Mouse (Mus musculus): Measurements from ENCODE around the gene Gm49416. TPM values are rescaled to one million over a fixed set of nuclear protein-coding genes. Genes with fewer than 3 reads are reported as not detected.

Gm49416 gene
- polyA plus RNA-seq (2015; fragmentation: Nextera tagmentation; extraction: Ambion mirVana): not detected in 2 replicates

DNA sequence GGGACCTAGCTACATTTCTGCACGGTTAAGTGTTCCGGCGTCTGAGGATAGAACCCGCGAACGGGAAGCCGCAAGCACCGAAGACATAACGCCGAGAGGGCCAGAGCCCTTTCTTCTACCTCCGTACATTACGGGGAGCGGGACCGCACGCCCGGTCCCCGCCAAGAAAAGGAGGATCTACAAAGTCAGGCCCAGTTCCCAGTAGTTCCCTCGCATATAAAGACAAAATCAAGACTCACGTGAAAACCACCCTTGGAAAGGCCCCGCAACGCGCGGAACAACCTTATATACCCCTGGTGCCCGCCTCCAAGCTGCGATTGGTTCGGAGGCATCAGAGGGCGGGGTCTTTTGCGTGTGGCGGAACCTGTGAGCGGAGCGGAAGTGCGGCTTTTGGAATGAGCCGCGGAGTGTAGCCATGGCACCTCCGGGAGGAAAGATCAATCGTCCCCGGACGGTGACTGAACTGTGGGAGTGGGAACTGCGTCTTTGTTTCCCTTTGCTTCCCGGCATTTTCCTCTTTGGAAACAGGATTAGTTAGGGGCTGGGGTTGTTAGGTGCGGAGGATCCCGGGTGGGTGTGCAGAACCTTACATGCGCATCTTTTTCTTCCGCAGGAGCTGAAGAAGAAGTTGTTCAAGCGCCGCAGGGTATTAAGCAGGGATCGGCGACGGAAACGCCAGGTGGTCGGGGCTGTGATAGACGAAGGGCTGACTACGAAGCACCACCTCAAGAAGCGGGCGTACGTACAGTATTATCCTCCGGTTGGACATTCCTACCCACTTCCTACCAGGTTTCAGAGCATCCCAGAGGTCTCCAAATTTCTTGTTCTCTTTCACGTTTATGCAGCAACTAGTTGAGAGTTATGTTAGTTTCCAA lies at the start of gene Gm49416, which contains the start of gene 1810009A15Rik:
TSS of gene Gm49416 (plus strand) at position 416 of the 875 bp plus-strand sequence.
TSS of gene 1810009A15Rik (plus strand) at position 343 of the 875 bp plus-strand sequence.
- Histone ChIP-seq H3K4me2 (peak within 1 kb of the TSS; percentile 70), H3K27me3 (no peaks in the 10 kb centered on the region), H3K9ac (peak within 1 kb of the TSS; percentile 88), H3K36me3 (peaks cover 7% of the 10 kb centered on the region), H3K4me3 (peak within 1 kb of the TSS; percentile 77), H3K27ac (peak within 1 kb of the TSS; percentile 89), H3K4me1 (peaks cover 19% of the 10 kb centered on the region), H3K9me3 (no peaks in the 10 kb centered on the region)
- under 1% methylated on average over 58 of the region's 58 CpGs for WGBS
- ATAC-seq (ENCODE audit: borderline replicate concordance, extremely low read depth, low FRiP score, low TSS enrichment): peak; percentile 93

GRCm38 (mm10) chr19:8839103-8839907 lies 49.4 kb upstream of the Gm49416 start, which contains the start of gene Gng3:
Gene Gng3 (minus strand): TSS chr19:8839194.
- 62% methylated on average over 11 of the region's 11 CpGs for WGBS
- peak within 1 kb of the TSS; percentile 86 for H3K4me2 ChIP-seq
- H3K36me3 ChIP-seq: peaks cover 11% of the 10 kb centered on the region
- peaks cover 23% of the 10 kb centered on the region for H3K4me1 ChIP-seq
- H3K4me3 ChIP-seq: peak within 1 kb of the TSS; percentile 59
- no peak for ATAC-seq (ENCODE audit: borderline replicate concordance, extremely low read depth, low FRiP score, low TSS enrichment)
- peak within 1 kb of the TSS; percentile 72 for H3K9ac ChIP-seq
- H3K9me3 ChIP-seq: no peaks in the 10 kb centered on the region
- no peaks in the 10 kb centered on the region for H3K27me3 ChIP-seq
- H3K27ac ChIP-seq: peak within 1 kb of the TSS; percentile 98

GRCm38 (mm10) chr19:8839908-8840791 lies 48.6 kb upstream of the Gm49416 start:
- H3K9ac ChIP-seq: peak overlapping the region; percentile 48
- peaks cover 23% of the 10 kb centered on the region for H3K4me1 ChIP-seq
- 0 out of 2 replicates have a peak, but pooled peaks cover 5% of the 10 kb centered on the region for H3K36me3 ChIP-seq
- no peaks in the 10 kb centered on the region for H3K27me3 ChIP-seq
- H3K4me3 ChIP-seq: peak overlapping the region; percentile 53
- H3K4me2 ChIP-seq: peak overlapping the region; percentile 81
- peak; percentile 66; the same call in 1 of the 2 replicates for ATAC-seq (ENCODE audit: borderline replicate concordance, extremely low read depth, low FRiP score, low TSS enrichment)
- 27% methylated on average over 29 of the region's 29 CpGs for WGBS
- no peak overlapping the region for H3K27ac ChIP-seq
- H3K9me3 ChIP-seq: no peaks in the 10 kb centered on the region

- Histone ChIP-seq H3K9me3 (no peaks in the 10 kb centered on the region), H3K27ac (no peak overlapping the region), H3K27me3 (no peaks in the 10 kb centered on the region), H3K4me2 (peak overlapping the region; percentile 81), H3K4me1 (peaks cover 23% of the 10 kb centered on the region), H3K36me3 (peaks cover 9% of the 10 kb centered on the region), H3K4me3 (peak overlapping the region; percentile 53), H3K9ac (peak overlapping the region; percentile 48)
- no peak for ATAC-seq (ENCODE audit: borderline replicate concordance, extremely low read depth, low FRiP score, low TSS enrichment)
- WGBS: 89% methylated on average over 7 of the region's 7 CpGs
Measured at GRCm38 (mm10) chr19:8841012-8841411, 47.7 kb upstream of the Gm49416 start.

GRCm38 (mm10) chr19:8842961-8843360 lies 45.8 kb upstream of the Gm49416 start:
- no peak for ATAC-seq (ENCODE audit: borderline replicate concordance, extremely low read depth, low FRiP score, low TSS enrichment)
- Histone ChIP-seq H3K9ac (no peak overlapping the region), H3K9me3 (no peaks in the 10 kb centered on the region), H3K4me1 (peaks cover 23% of the 10 kb centered on the region), H3K4me2 (no peak overlapping the region), H3K27me3 (no peaks in the 10 kb centered on the region), H3K27ac (no peak overlapping the region), H3K36me3 (peaks cover 24% of the 10 kb centered on the region), H3K4me3 (no peak overlapping the region)
- WGBS: 83% methylated on average over 6 of the region's 6 CpGs

DNA sequence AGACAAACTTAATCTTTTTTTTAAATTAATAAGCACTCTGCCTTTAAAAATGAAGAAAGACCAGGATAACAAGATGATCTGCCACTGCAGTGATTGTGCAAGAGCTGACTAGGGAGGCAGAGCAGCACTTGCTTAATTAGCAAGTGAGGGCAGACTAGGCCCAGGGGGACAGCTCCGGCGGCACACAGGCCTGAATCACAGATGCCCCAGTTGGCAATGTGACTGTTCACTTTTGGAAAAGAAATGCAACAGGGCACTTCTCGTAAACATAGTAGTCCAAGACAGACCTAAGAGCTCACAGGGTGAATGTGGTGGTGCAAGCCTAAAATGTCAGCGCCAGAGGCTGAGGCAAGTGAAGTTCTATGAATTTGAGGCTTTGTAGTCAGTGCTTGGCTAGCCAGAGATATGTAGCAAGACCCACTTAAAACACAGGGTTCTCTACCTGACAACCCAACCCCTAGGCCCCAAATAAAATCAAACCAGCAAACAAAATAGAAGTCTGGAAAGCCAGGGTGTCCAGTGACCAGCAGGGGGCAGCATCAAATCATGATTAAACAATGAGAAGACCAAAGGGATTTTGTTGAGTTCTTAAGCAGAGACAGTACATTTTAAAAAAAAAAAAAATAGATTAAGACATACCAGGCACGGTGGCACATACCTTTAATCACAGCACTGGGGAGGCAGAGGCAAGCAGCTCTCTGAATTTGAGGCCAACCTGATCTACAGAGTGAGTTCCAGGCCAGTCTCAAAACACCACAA lies 44.2 kb upstream of the Gm49416 start:
- no peak overlapping the region for H3K9ac ChIP-seq
- H3K9me3 ChIP-seq: no peaks in the 10 kb centered on the region
- WGBS: 60% methylated on average over 5 of the region's 5 CpGs
- H3K4me1 ChIP-seq: peaks cover 10% of the 10 kb centered on the region
- ATAC-seq (ENCODE audit: borderline replicate concordance, extremely low read depth, low FRiP score, low TSS enrichment): no peak
- H3K27me3 ChIP-seq: no peaks in the 10 kb centered on the region
- no peak overlapping the region for H3K4me3 ChIP-seq
- H3K4me2 ChIP-seq: no peak overlapping the region
- H3K36me3 ChIP-seq: peaks cover 28% of the 10 kb centered on the region
- H3K27ac ChIP-seq: no peak overlapping the region

DNA sequence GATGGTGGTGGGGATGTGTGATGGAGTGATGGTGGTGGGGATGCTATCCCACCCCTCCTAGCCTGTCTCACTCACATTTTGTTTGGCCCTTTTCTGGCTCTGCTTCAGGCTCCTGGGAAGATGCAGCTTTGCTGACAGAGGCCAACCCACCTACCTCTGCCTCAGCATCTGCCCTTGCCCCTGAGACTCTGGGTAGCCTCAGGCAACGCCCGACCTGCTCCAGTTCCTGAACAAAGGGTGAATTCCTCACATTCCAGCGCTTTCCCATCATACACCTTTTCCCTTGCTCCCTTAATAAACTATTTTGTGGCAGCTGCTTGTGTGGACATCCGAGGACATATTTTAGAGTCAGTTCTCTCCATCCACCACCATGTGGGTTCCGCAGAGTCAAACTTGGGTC lies 40.4 kb upstream of the Gm49416 start:
- H3K9ac ChIP-seq: no peak overlapping the region
- no peaks in the 10 kb centered on the region for H3K9me3 ChIP-seq
- H3K27ac ChIP-seq: no peak overlapping the region
- 68% methylated on average over 5 of the region's 5 CpGs for WGBS
- peaks cover 22% of the 10 kb centered on the region for H3K36me3 ChIP-seq
- H3K27me3 ChIP-seq: no peaks in the 10 kb centered on the region
- H3K4me1 ChIP-seq: peaks cover 12% of the 10 kb centered on the region
- no peak for ATAC-seq (ENCODE audit: borderline replicate concordance, extremely low read depth, low FRiP score, low TSS enrichment)
- no peak overlapping the region for H3K4me2 ChIP-seq
- H3K4me3 ChIP-seq: no peak overlapping the region

DNA sequence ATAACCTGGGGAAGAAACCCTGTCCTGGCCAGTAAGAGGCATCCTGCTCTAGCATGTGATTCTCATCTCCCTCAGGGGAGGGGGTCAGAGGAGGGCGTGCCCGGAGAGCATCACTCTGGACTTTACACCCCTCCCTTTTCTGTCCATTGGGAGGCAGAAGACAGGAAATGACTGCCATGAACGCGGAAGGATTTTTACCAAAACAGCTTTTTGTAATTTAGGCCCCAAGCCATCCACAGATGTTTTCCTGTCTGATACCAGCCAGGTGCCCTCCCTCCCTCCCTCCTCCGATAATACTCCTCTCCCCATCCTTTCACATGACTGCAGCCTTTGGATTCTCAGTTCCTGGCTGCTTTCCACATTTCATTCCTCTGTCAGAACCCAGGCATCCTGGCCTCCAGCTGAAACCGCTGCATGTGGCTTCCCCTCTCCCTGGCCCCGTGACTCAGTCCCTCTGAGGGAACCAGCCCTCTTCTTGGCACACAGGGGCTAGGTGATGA lies 38.3 kb upstream of the Gm49416 start, which contains the start of gene Lrrn4cl:
TSS of gene Lrrn4cl (plus strand) at position 367 of the 500 bp plus-strand sequence.
- Histone ChIP-seq H3K4me2 (peak within 1 kb of the TSS; percentile 28), H3K4me3 (no peak within 1 kb of the TSS), H3K9me3 (no peaks in the 10 kb centered on the region), H3K27ac (no peak within 1 kb of the TSS; the same call in 1 of the 2 replicates), H3K4me1 (peaks cover 12% of the 10 kb centered on the region), H3K9ac (no peak within 1 kb of the TSS), H3K36me3 (peaks cover 22% of the 10 kb centered on the region), H3K27me3 (no peaks in the 10 kb centered on the region)
- peak; percentile 81 for ATAC-seq (ENCODE audit: borderline replicate concordance, extremely low read depth, low FRiP score, low TSS enrichment)
- WGBS: 25% methylated on average over 7 of the region's 7 CpGs

- Histone ChIP-seq H3K27me3 (no peaks in the 10 kb centered on the region), H3K9ac (no peak overlapping the region), H3K36me3 (peaks cover 12% of the 10 kb centered on the region), H3K27ac (no peak overlapping the region), H3K4me1 (peaks cover 12% of the 10 kb centered on the region), H3K9me3 (no peaks in the 10 kb centered on the region), H3K4me2 (no peak overlapping the region), H3K4me3 (no peak overlapping the region)
- ATAC-seq (ENCODE audit: borderline replicate concordance, extremely low read depth, low FRiP score, low TSS enrichment): no peak
- WGBS: 30% methylated on average over 7 of the region's 7 CpGs
Measured at GRCm38 (mm10) chr19:8851639-8852038, 37.1 kb upstream of the Gm49416 start.

DNA sequence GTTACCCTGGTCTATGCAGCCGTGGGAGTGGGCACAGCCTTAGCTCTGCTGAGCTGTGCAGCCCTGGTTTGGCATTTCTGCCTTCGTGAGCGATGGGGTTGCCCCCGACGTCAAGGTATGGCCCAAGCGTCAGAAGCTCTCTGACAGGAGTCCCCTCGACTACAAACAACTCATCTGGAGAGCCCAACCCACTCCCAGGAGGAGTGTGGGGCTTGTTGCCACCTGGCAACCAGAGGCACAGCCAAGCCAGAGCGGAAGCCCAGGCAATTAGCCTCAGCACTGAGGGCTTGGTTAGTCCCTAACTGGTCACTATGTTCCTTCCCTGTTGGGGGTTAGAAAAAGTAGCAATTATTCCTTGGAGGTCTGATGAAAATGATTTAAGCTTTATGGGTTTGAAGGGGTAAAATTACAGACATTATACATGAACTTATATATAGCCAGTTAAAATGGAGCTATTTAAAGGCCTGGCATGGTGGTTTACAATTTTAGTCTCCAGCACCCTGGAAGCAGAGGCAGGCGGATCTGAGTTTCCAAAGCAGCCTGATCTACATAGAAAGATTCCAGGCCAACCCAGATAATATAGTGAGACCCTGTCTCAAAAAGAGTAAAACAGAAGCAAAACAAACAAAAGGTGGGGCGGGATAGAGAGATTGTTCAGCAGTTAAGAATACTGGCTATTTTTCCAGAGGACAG lies 36.3 kb upstream of the Gm49416 start:
- 42% methylated on average over 10 of the region's 10 CpGs for WGBS
- Histone ChIP-seq H3K27ac (no peak overlapping the region), H3K4me2 (no peak overlapping the region), H3K36me3 (peaks cover 5% of the 10 kb centered on the region), H3K9ac (no peak overlapping the region), H3K27me3 (no peaks in the 10 kb centered on the region), H3K9me3 (no peaks in the 10 kb centered on the region), H3K4me1 (peaks cover 12% of the 10 kb centered on the region), H3K4me3 (no peak overlapping the region)
- no peak for ATAC-seq (ENCODE audit: borderline replicate concordance, extremely low read depth, low FRiP score, low TSS enrichment)

All from lung, embryonic 15.5 days (tissue).